Mouse (Mus musculus) cerebellum, adult 2 months (tissue): Measurements from ENCODE around the gene Ubxn7. TPM values are rescaled to one million over a fixed set of nuclear protein-coding genes. Genes with fewer than 3 reads are reported as not detected.

Experiments used
- DNase-seq, 2 experiments: peaks; one replicate each; pipeline ENCODE4 v3.0.0; 2021
- H3K27ac ChIP-seq: fragments of 200-500 bp; 2 replicates; pipeline ENCODE4 v1.5.1; 2012; ENCODE audit warnings: low read length, control low read depth, inconsistent platforms; ENCODE audit not compliant: insufficient read depth
- H3K27me3 ChIP-seq: fragments of 200-500 bp; 2 replicates; pipeline ENCODE4 v1.6.1; 2012; ENCODE audit warnings: inconsistent platforms, mild to moderate bottlenecking, low read length, moderate library complexity; ENCODE audit not compliant: control insufficient read depth, insufficient read depth
- H3K4me1 ChIP-seq: fragments of 200-500 bp; 2 replicates; pipeline ENCODE4 v1.6.1; 2011; ENCODE audit warnings: low read length; ENCODE audit not compliant: control insufficient read depth, insufficient read depth
- H3K4me3 ChIP-seq: fragments of 200-500 bp; replicated peaks from 2 replicates; pipeline ENCODE3; 2011; ENCODE audit warnings: mild to moderate bottlenecking, low read depth, low read length, control low read depth; ENCODE audit not compliant: insufficient read depth
- CTCF ChIP-seq: fragments of 200-500 bp; IDR thresholded peaks from 2 replicates; pipeline ENCODE4 v1.5.1; 2011; ENCODE audit warnings: low read depth, mild to moderate bottlenecking, control low read depth, low read length, moderate library complexity, borderline replicate concordance; ENCODE audit not compliant: insufficient read depth
- POLR2A ChIP-seq: fragments of 200-500 bp; IDR thresholded peaks from 2 replicates; pipeline ENCODE4 v1.6.1; 2011; ENCODE audit warnings: low read length, control low read depth, borderline replicate concordance; ENCODE audit not compliant: insufficient read depth
- WGBS: fragments of 180-500 bp; shearing (Covaris S2); methylation state at CpG from one replicate; pipeline ENCODE4 v1.1.7; 2018; 5-methylcytosine and 5-hydroxymethylcytosine counted together
- polyA plus RNA-seq: library from polyadenylated mRNA; depleted of rRNA; stranded (reverse); fragments of >200 nt; gene quantifications from 2 replicates; pipeline ENCODE4 v1.2.3, GENCODE M21; 2012; rRNA removed

Ubxn7 gene
- polyA plus RNA-seq, 1 experiment, result 18.8 TPM

GRCm38 (mm10) chr16:32437266-32437665 is 105.2 kb downstream of the Ubxn7 start:
- TF ChIP-seq CTCF (no peak), POLR2A (no peak)
- DNase-seq, result no peak
- H3K27me3 ChIP-seq, result no peaks in the 10 kb centered on the region
- 93% methylated on average over 1 of the region's 1 CpGs for WGBS
- no peak overlapping the region for H3K4me3 ChIP-seq
- H3K27ac ChIP-seq, result no peak overlapping the region
- H3K4me1 ChIP-seq, result no peaks in the 10 kb centered on the region

GRCm38 (mm10) chr16:32441432-32441831 is 109.4 kb downstream of the Ubxn7 start:
- Histone ChIP-seq H3K27me3 (no peaks in the 10 kb centered on the region), H3K27ac (no peak overlapping the region), H3K4me1 (no peaks in the 10 kb centered on the region), H3K4me3 (no peak overlapping the region)
- no peak for DNase-seq
- 59% methylated on average over 3 of the region's 3 CpGs for WGBS
- no peak for TF ChIP-seq CTCF
- no peak for TF ChIP-seq POLR2A

Other genes starting within 250 kb of the Ubxn7 start
- gene Pigx, start 232.5 kb upstream of the Ubxn7 start, polyA plus RNA-seq, result 27.6 and 30.3 TPM in 2 replicates
- gene Cep19, start 232.5 kb upstream of the Ubxn7 start, polyA plus RNA-seq, result 45.4 and 46.9 TPM in 2 replicates
- gene Nrros, start 166.7 kb upstream of the Ubxn7 start, polyA plus RNA-seq, result 4.1 and 4.8 TPM in 2 replicates
- not detected in 2 replicates for gene Bex6, start 152.4 kb upstream of the Ubxn7 start, polyA plus RNA-seq
- 29.6 and 30.8 TPM in 2 replicates for gene Fbxo45, start 85.1 kb upstream of the Ubxn7 start, polyA plus RNA-seq
- gene Wdr53, start 85.0 kb upstream of the Ubxn7 start, polyA plus RNA-seq, result 10.8 and 11.1 TPM in 2 replicates
- gene Smco1, start 60.8 kb upstream of the Ubxn7 start, polyA plus RNA-seq, result 0.11 and 0.23 TPM in 2 replicates
- gene Rnf168, start 54.8 kb upstream of the Ubxn7 start, polyA plus RNA-seq, result 18.0 and 18.3 TPM in 2 replicates
- not detected in 2 replicates for gene Tm4sf19, start 68.2 kb downstream of the Ubxn7 start, polyA plus RNA-seq
- gene Tctex1d2, start 87.4 kb downstream of the Ubxn7 start, polyA plus RNA-seq, result 24.7 and 25.2 TPM in 2 replicates
- gene Pcyt1a, start 98.7 kb downstream of the Ubxn7 start, polyA plus RNA-seq, result 33.4 and 35.4 TPM in 2 replicates
- gene Slc51a, start 155.6 kb downstream of the Ubxn7 start, polyA plus RNA-seq, result 0.03 and 0.05 TPM in 2 replicates
- gene Zdhhc19, start 164.0 kb downstream of the Ubxn7 start, polyA plus RNA-seq, result not detected in 2 replicates